ENCODE assay signal across 8 mouse cellular contexts in the genomic region with DNA sequence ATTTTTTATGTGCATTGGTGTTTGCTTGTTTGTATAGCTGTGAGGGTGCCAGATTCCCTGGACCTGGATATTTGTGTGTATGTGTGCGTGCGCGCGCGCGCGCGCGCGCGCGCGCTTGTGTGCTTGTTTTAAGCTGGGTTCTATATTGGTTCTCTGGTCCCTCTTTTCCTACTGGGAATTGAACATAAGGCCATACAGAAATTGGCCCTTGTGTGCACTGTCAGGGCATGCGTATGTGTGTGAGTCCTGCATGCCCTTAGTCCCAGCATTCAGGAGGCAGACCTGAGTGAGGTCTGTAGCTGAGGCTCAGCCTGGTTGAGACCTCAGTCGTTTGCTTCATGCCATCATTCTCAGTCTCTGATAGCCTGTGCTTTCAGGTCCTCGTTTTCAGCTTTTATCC. TPM values are rescaled to one million over a fixed set of nuclear protein-coding genes. Genes with fewer than 3 reads are reported as not detected.
A peak's percentile ranks its signal among the peaks of the same experiment; 100 is the strongest.
DNase-seq lines count a peak whose midpoint lies in the region; ATAC-seq and TF ChIP-seq lines count a peak whose summit lies in the region.

No protein-coding gene starts in this region.

- peak overlapping the region; percentile 9 to 77; a peak in 2 of 4 replicates for H3K4me3 ChIP-seq in heart, embryonic 14.5 days (ENCODE audit: control insufficient read depth in 1 of 2, insufficient read depth in 1 of 2, low read depth in 1 of 2, low read length in 2 of 2)
- peak overlapping the region; percentile 50 to 60 for H3K4me3 ChIP-seq in MEL (ENCODE audit: control insufficient read depth in 1 of 2, insufficient read depth in 1 of 2, low read depth in 2 of 2, low read length in 2 of 2)
- peak overlapping the region; percentile 96 for H3K4me3 ChIP-seq in hindbrain, embryonic 13.5 days
- H3K4me3 ChIP-seq in midbrain, embryonic 12.5 days, result peak overlapping the region; percentile 92; the same call in 1 of the 2 replicates

- TF ChIP-seq POLR2A in MEL (IDR thresholded peaks at IDR 0.05; ENCODE audit: control insufficient read depth in 1 of 2, insufficient read depth in 1 of 2, low read depth in 1 of 2, low read length in 2 of 2, poor library complexity in 1 of 2), result no peak; a peak in 2 of 4 replicates

- WGBS in heart, embryonic 14.5 days, result 90% methylated on average over 16 of the region's 16 CpGs
- 93% methylated on average over 16 of the region's 16 CpGs for WGBS in hindbrain, embryonic 13.5 days
- 93% methylated on average over 16 of the region's 16 CpGs for WGBS in midbrain, embryonic 12.5 days

- no peaks in the 10 kb centered on the region for H3K9me3 ChIP-seq in heart, embryonic 14.5 days (ENCODE audit: control insufficient read depth, low read length)
- no peaks in the 10 kb centered on the region for H3K9me3 ChIP-seq in MEL (replicated peaks; ENCODE audit: insufficient read depth, low read length)
- H3K9me3 ChIP-seq in hindbrain, embryonic 13.5 days, result no peaks in the 10 kb centered on the region
- H3K9me3 ChIP-seq in midbrain, embryonic 12.5 days, result no peaks in the 10 kb centered on the region

- no peak overlapping the region for H3K27ac ChIP-seq in heart, embryonic 14.5 days (replicated peaks in 1 of 2; ENCODE audit: control insufficient read depth in 1 of 2, insufficient read depth in 1 of 2, low read depth in 2 of 2, low read length in 2 of 2)
- H3K27ac ChIP-seq in MEL (ENCODE audit: control insufficient read depth, low read depth, low read length), result peak overlapping the region; percentile 30
- no peak overlapping the region for H3K27ac ChIP-seq in hindbrain, embryonic 13.5 days
- H3K27ac ChIP-seq in midbrain, embryonic 12.5 days (replicated peaks), result no peak overlapping the region

- peak overlapping the region; percentile 97 for H3K9ac ChIP-seq in heart, embryonic 14.5 days (ENCODE audit: low read length)
- H3K9ac ChIP-seq in MEL (ENCODE audit: control insufficient read depth, low read depth, low read length, poor library complexity, severe bottlenecking), result peak overlapping the region; percentile 98
- H3K9ac ChIP-seq in hindbrain, embryonic 13.5 days, result peak overlapping the region; percentile 53; the same call in 1 of the 2 replicates
- H3K9ac ChIP-seq in midbrain, embryonic 12.5 days (replicated peaks), result peak overlapping the region; percentile 34; the same call in 1 of the 2 replicates

- no peak for DNase-seq in heart, adult 9 months (ENCODE audit: low spot score in 2 of 2)
- DNase-seq in MEL (ENCODE audit: low read depth, low spot score), result peak; percentile 41
- no peak for DNase-seq in thymus, postnatal 0 days (ENCODE audit: low spot score)
- no peak for DNase-seq in layer of hippocampus, adult 9-11 months

- TF ChIP-seq RAD21 in MEL (IDR thresholded peaks at IDR 0.05; ENCODE audit: low read depth, low read length), result no peak

- TF ChIP-seq EP300 in MEL (IDR thresholded peaks at IDR 0.05; ENCODE audit: low read depth in 1 of 2, low read length in 2 of 2), result no peak

- no peaks in the 10 kb centered on the region for H3K27me3 ChIP-seq in heart, embryonic 14.5 days (ENCODE audit: control insufficient read depth, insufficient read depth, low read length)
- no peaks in the 10 kb centered on the region for H3K27me3 ChIP-seq in MEL (ENCODE audit: control insufficient read depth in 1 of 2, insufficient read depth in 2 of 2, low read length in 2 of 2)
- H3K27me3 ChIP-seq in hindbrain, embryonic 13.5 days, result no peaks in the 10 kb centered on the region
- no peaks in the 10 kb centered on the region for H3K27me3 ChIP-seq in midbrain, embryonic 12.5 days

- H3K36me3 ChIP-seq in heart, embryonic 14.5 days (ENCODE audit: control insufficient read depth, insufficient read depth, low read length), result peaks cover 35% of the 10 kb centered on the region
- peaks cover 11 to 24% of the 10 kb centered on the region in 2 experiments for H3K36me3 ChIP-seq in MEL (ENCODE audit: control insufficient read depth in 1 of 2, insufficient read depth in 2 of 2, low read length in 2 of 2)
- peaks cover 33% of the 10 kb centered on the region for H3K36me3 ChIP-seq in hindbrain, embryonic 13.5 days
- H3K36me3 ChIP-seq in midbrain, embryonic 12.5 days, result peaks cover 33% of the 10 kb centered on the region

- ATAC-seq in heart, embryonic 14.5 days (ENCODE audit: insufficient number of reproducible peaks, insufficient read depth, low FRiP score, low read depth), result no peak
- ATAC-seq in hindbrain, embryonic 13.5 days (ENCODE audit: low FRiP score), result no peak
- ATAC-seq in midbrain, embryonic 12.5 days (ENCODE audit: low FRiP score, low read depth), result no peak
- no peak for ATAC-seq in monocyte, adult 5-6 weeks (replicated peaks; ENCODE audit: insufficient number of reproducible peaks, low FRiP score, low TSS enrichment, poor library complexity, severe bottlenecking)

- peak overlapping the region; percentile 79 for H3K4me2 ChIP-seq in heart, embryonic 14.5 days (ENCODE audit: low read length)
- peak overlapping the region; percentile 78 for H3K4me2 ChIP-seq in hindbrain, embryonic 13.5 days
- H3K4me2 ChIP-seq in midbrain, embryonic 12.5 days (replicated peaks), result peak overlapping the region; percentile 59

- peaks cover 32% of the 10 kb centered on the region for H3K79me2 ChIP-seq in MEL (ENCODE audit: control insufficient read depth, insufficient read depth, low read length, poor library complexity)

- TF ChIP-seq CTCF in MEL (IDR thresholded peaks at IDR 0.05 in 2 of 3, conservative IDR thresholded peaks at IDR 0.05 in 1 of 3; ENCODE audit: control insufficient read depth in 1 of 3, insufficient read depth in 1 of 3, low read depth in 2 of 3, low read length in 3 of 3, poor library complexity in 1 of 3, severe bottlenecking in 1 of 3), result no peak

- peaks cover 3 to 21% of the 10 kb centered on the region in 2 experiments; a peak in 3 of 4 replicates for H3K4me1 ChIP-seq in heart, embryonic 14.5 days (ENCODE audit: control insufficient read depth in 2 of 2, insufficient read depth in 2 of 2, low read length in 2 of 2)
- H3K4me1 ChIP-seq in MEL (ENCODE audit: control insufficient read depth in 1 of 2, insufficient read depth in 2 of 2, low read length in 2 of 2), result peaks cover 0 to 14% of the 10 kb centered on the region in 2 experiments; a peak in 2 of 4 replicates
- H3K4me1 ChIP-seq in hindbrain, embryonic 13.5 days (replicated peaks), result peaks cover 42% of the 10 kb centered on the region
- H3K4me1 ChIP-seq in midbrain, embryonic 12.5 days, result peaks cover 33% of the 10 kb centered on the region

TF ChIP-seq in MEL, 35 proteins besides CTCF, POLR2A, EP300 and RAD21 (continues in another document):
- TF ChIP-seq TCF12 (IDR thresholded peaks at IDR 0.05; ENCODE audit: low read depth, low read length), result no peak
- TF ChIP-seq NRF1 (IDR thresholded peaks at IDR 0.05; ENCODE audit: insufficient read depth, low read depth, low read length, poor library complexity, severe bottlenecking), result no peak
- TF ChIP-seq MAX (IDR thresholded peaks at IDR 0.05; ENCODE audit: low read length), result no peak
- 0 out of 2 replicates have a peak, but pooled peaks have one; percentile 29 for TF ChIP-seq TBP (IDR thresholded peaks at IDR 0.05; ENCODE audit: low read depth, low read length)
- TF ChIP-seq MYB (IDR thresholded peaks at IDR 0.05; ENCODE audit: low read depth, low read length), result no peak
- TF ChIP-seq CHD1 (IDR thresholded peaks at IDR 0.05; ENCODE audit: low read depth, low read length), result peak; percentile 22; the same call in 1 of the 2 replicates
- TF ChIP-seq TAL1 (IDR thresholded peaks at IDR 0.05; ENCODE audit: low read length), result no peak
- TF ChIP-seq MAZ (IDR thresholded peaks at IDR 0.05; ENCODE audit: low read depth, low read length), result no peak
- TF ChIP-seq ZMIZ1 (IDR thresholded peaks at IDR 0.05; ENCODE audit: low read depth, low read length), result 0 out of 2 replicates have a peak, but pooled peaks have one; percentile 25
- no peak for TF ChIP-seq MAFK (IDR thresholded peaks at IDR 0.05; ENCODE audit: borderline replicate concordance, low read depth, low read length)
- no peak for TF ChIP-seq RCOR1 (IDR thresholded peaks at IDR 0.05; ENCODE audit: low read depth, low read length)
- TF ChIP-seq ELF1 (IDR thresholded peaks at IDR 0.05; ENCODE audit: low read depth, low read length), result no peak

RNA-seq across cellular contexts. Expression of gene Rpl35a, which starts 1.8 kb away (rescaled TPM):
- 603 and 672 TPM in 2 replicates for polyA plus RNA-seq in heart, embryonic 14.5 days (2014; fragmentation: Nextera tagmentation; extraction: Ambion mirVana)
- 2,034 and 2,314 TPM in 2 replicates for total RNA-seq in MEL (2012; rRNA removed)
- 1,000 to 10,000 TPM in 1 of 2 experiments, not detected in 1; 1,572 TPM for polyA plus RNA-seq in MEL (2012; ENCODE audit: insufficient read depth in 1 of 2, insufficient read length in 2 of 2, low read depth in 1 of 2, low replicate concordance in 2 of 2, missing spikeins in 1 of 2)
- 566 and 585 TPM in 2 replicates for polyA plus RNA-seq in hindbrain, embryonic 13.5 days (2015; fragmentation: Nextera tagmentation; extraction: Ambion mirVana)
- 684 TPM in 2 replicates for polyA plus RNA-seq in midbrain, embryonic 12.5 days (2016; fragmentation: Nextera tagmentation; extraction: Ambion mirVana)
- 1,296 and 1,346 TPM in 2 replicates for polyA plus RNA-seq in thymus, postnatal 0 days (2015; fragmentation: Nextera tagmentation; extraction: Ambion mirVana)
- 1,318 to 2,339 TPM (median 2,031 TPM) in 3 replicates for total RNA-seq in monocyte, adult 5-6 weeks (2017)

RNA-seq across cellular contexts. Expression of gene Iqcg, which starts 2.0 kb away (rescaled TPM):
- 1.5 and 1.9 TPM in 2 replicates for polyA plus RNA-seq in heart, embryonic 14.5 days (2014; fragmentation: Nextera tagmentation; extraction: Ambion mirVana)
- total RNA-seq in MEL (2012; rRNA removed), result 13.6 and 15.0 TPM in 2 replicates
- 10 to 100 TPM in 1 of 2 experiments, not detected in 1; 40.4 TPM for polyA plus RNA-seq in MEL (2012; ENCODE audit: insufficient read depth in 1 of 2, insufficient read length in 2 of 2, low read depth in 1 of 2, low replicate concordance in 2 of 2, missing spikeins in 1 of 2)
- 6.4 and 6.8 TPM in 2 replicates for polyA plus RNA-seq in hindbrain, embryonic 13.5 days (2015; fragmentation: Nextera tagmentation; extraction: Ambion mirVana)
- 4.2 and 5.1 TPM in 2 replicates for polyA plus RNA-seq in midbrain, embryonic 12.5 days (2016; fragmentation: Nextera tagmentation; extraction: Ambion mirVana)
- polyA plus RNA-seq in thymus, postnatal 0 days (2015; fragmentation: Nextera tagmentation; extraction: Ambion mirVana), result 1.4 and 1.6 TPM in 2 replicates
- total RNA-seq in monocyte, adult 5-6 weeks (2017), result 0.78 to 0.96 TPM (median 0.86 TPM) in 3 replicates

RNA-seq across cellular contexts. Expression of gene Lmln, which starts 4.3 kb away (rescaled TPM):
- polyA plus RNA-seq in heart, embryonic 14.5 days (2014; fragmentation: Nextera tagmentation; extraction: Ambion mirVana), result 2.5 and 4.7 TPM in 2 replicates
- total RNA-seq in MEL (2012; rRNA removed), result 2.0 and 2.7 TPM in 2 replicates
- 1 to 10 TPM in 1 of 2 experiments, not detected in 1; 3.8 TPM for polyA plus RNA-seq in MEL (2012; ENCODE audit: insufficient read depth in 1 of 2, insufficient read length in 2 of 2, low read depth in 1 of 2, low replicate concordance in 2 of 2, missing spikeins in 1 of 2)
- 3.3 and 4.4 TPM in 2 replicates for polyA plus RNA-seq in hindbrain, embryonic 13.5 days (2015; fragmentation: Nextera tagmentation; extraction: Ambion mirVana)
- 3.1 and 4.8 TPM in 2 replicates for polyA plus RNA-seq in midbrain, embryonic 12.5 days (2016; fragmentation: Nextera tagmentation; extraction: Ambion mirVana)
- polyA plus RNA-seq in thymus, postnatal 0 days (2015; fragmentation: Nextera tagmentation; extraction: Ambion mirVana), result 0.76 and 0.88 TPM in 2 replicates
- total RNA-seq in monocyte, adult 5-6 weeks (2017), result 0.21 to 0.57 TPM (median 0.39 TPM) in 3 replicates

Comparison
In these comparisons a context has a peak if more than half of its experiments do, and no peak if none do; other contexts are left out.
1. H3K4me3 ChIP-seq: peak in every context shown above with its lines; median percentile 96 in hindbrain, embryonic 13.5 days; 92 in midbrain, embryonic 12.5 days; 55 in MEL; 43 in heart, embryonic 14.5 days.
2. H3K9ac ChIP-seq: peak in every context shown above with its lines; median percentile 98 in MEL; 97 in heart, embryonic 14.5 days; 53 in hindbrain, embryonic 13.5 days; 34 in midbrain, embryonic 12.5 days.